Mouse (Mus musculus): ENCODE measurements at regions not wholly inside any gene's neighbourhood (a gene's known extent, or its start where the extent isn't known, plus 50 kb on each side); places are given as distances from the start of the nearest gene placed in this dataset.
A peak's percentile ranks its signal among the peaks of the same experiment; 100 is the strongest.

DNA sequence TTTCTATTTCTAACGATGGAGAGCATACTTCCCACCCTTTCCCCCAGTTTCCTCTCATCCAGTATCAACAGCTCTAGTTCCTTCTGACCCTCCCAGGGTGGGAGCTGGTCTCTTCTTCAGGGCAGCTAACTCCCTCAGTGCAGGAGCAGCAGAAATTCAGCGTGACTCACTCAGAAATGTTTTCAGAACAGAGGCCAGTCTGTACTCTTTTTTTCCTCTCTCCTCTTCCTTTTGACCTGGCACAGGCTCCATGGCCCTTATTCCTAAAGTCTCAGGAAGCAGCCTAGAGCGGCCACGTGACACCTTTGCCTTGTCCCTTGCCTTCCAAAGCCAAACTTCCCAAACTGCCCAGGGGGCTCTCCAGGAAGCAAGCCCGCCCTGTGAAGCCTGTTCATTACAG is 55.4 kb downstream of the Pja1 start:
- Histone ChIP-seq H3K27ac (ENCODE audit: low read depth, low read length) (no peak overlapping the region), H3K27me3 (replicated peaks; ENCODE audit: control insufficient read depth, insufficient read depth, low read length) (no peaks in the 10 kb centered on the region; the same call in 1 of the 2 replicates), H3K4me3 (ENCODE audit: low read depth, low read length) (no peak overlapping the region), H3K4me2 (replicated peaks; ENCODE audit: low read depth) (no peak overlapping the region), H3K9ac (ENCODE audit: low read depth, low read length) (no peak overlapping the region), H3K36me3 (ENCODE audit: control insufficient read depth, insufficient read depth) (no peaks in the 10 kb centered on the region), H3K4me1 (replicated peaks; ENCODE audit: control insufficient read depth, insufficient read depth, low read length) (no peaks in the 10 kb centered on the region), H3K9me3 (ENCODE audit: control insufficient read depth) (no peaks in the 10 kb centered on the region)
- no peak for TF ChIP-seq CTCF (IDR thresholded peaks at IDR 0.05; ENCODE audit: low read depth)
- 54% methylated on average over 5 of the region's 5 CpGs for WGBS
- no peak for ATAC-seq

DNA sequence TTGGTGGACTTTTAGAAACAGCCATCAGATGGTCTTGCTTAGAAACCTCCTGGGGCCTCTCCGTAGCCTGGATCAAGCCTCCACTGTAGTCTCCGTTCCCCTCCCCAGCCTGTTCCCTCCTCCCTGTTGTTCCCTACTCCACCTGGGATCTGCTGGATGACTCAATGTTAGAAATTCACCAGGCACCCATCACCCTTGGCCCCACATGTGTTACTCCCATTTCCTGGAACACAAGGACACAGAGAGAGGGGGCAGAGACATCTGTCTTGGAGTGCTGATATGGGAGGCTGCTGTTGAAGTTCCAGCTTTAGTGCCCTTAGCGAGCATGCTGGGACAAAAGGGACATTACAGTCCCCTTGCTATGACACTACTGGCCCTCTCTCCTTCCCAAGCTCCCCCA is 60.1 kb downstream of the Pja1 start:
- TF ChIP-seq CTCF (IDR thresholded peaks at IDR 0.05; ENCODE audit: low read depth) = no peak
- peak; percentile 78 for ATAC-seq
- 62% methylated on average over 3 of the region's 3 CpGs for WGBS

GRCm38 (mm10) chrX:99409858-99410257 is 61.2 kb downstream of the Pja1 start:
- TF ChIP-seq CTCF (IDR thresholded peaks at IDR 0.05; ENCODE audit: low read depth) = no peak
- Histone ChIP-seq H3K4me3 (ENCODE audit: low read depth, low read length) (no peak overlapping the region), H3K27me3 (replicated peaks; ENCODE audit: control insufficient read depth, insufficient read depth, low read length) (no peaks in the 10 kb centered on the region), H3K4me1 (replicated peaks; ENCODE audit: control insufficient read depth, insufficient read depth, low read length) (no peaks in the 10 kb centered on the region), H3K9ac (ENCODE audit: low read depth, low read length) (no peak overlapping the region), H3K9me3 (ENCODE audit: control insufficient read depth) (no peaks in the 10 kb centered on the region), H3K36me3 (ENCODE audit: control insufficient read depth, insufficient read depth) (no peaks in the 10 kb centered on the region), H3K4me2 (replicated peaks; ENCODE audit: low read depth) (no peak overlapping the region), H3K27ac (ENCODE audit: low read depth, low read length) (no peak overlapping the region)
- no peak for ATAC-seq
- WGBS = 69% methylated on average over 10 of the region's 10 CpGs

More for the DNA sequence above, 60.1 kb downstream of the Pja1 start:
- Histone ChIP-seq H3K4me1 (replicated peaks; ENCODE audit: control insufficient read depth, insufficient read depth, low read length) (no peaks in the 10 kb centered on the region), H3K27me3 (replicated peaks; ENCODE audit: control insufficient read depth, insufficient read depth, low read length) (no peaks in the 10 kb centered on the region; the same call in 1 of the 2 replicates), H3K4me3 (ENCODE audit: low read depth, low read length) (no peak overlapping the region), H3K36me3 (ENCODE audit: control insufficient read depth, insufficient read depth) (no peaks in the 10 kb centered on the region), H3K9ac (ENCODE audit: low read depth, low read length) (no peak overlapping the region), H3K27ac (ENCODE audit: low read depth, low read length) (no peak overlapping the region), H3K4me2 (replicated peaks; ENCODE audit: low read depth) (no peak overlapping the region), H3K9me3 (ENCODE audit: control insufficient read depth) (no peaks in the 10 kb centered on the region)

- no peak for ATAC-seq
- Histone ChIP-seq H3K4me1 (replicated peaks; ENCODE audit: control insufficient read depth, insufficient read depth, low read length) (no peaks in the 10 kb centered on the region), H3K9ac (ENCODE audit: low read depth, low read length) (no peak overlapping the region), H3K27me3 (replicated peaks; ENCODE audit: control insufficient read depth, insufficient read depth, low read length) (no peaks in the 10 kb centered on the region), H3K4me3 (ENCODE audit: low read depth, low read length) (no peak overlapping the region), H3K9me3 (ENCODE audit: control insufficient read depth) (no peaks in the 10 kb centered on the region), H3K27ac (ENCODE audit: low read depth, low read length) (no peak overlapping the region), H3K4me2 (replicated peaks; ENCODE audit: low read depth) (no peak overlapping the region), H3K36me3 (ENCODE audit: control insufficient read depth, insufficient read depth) (no peaks in the 10 kb centered on the region)
- no peak for TF ChIP-seq CTCF (IDR thresholded peaks at IDR 0.05; ENCODE audit: low read depth)
- WGBS = 74% methylated on average over 5 of the region's 5 CpGs
Measured at GRCm38 (mm10) chrX:99409331-99409730, 61.7 kb downstream of the Pja1 start.

DNA sequence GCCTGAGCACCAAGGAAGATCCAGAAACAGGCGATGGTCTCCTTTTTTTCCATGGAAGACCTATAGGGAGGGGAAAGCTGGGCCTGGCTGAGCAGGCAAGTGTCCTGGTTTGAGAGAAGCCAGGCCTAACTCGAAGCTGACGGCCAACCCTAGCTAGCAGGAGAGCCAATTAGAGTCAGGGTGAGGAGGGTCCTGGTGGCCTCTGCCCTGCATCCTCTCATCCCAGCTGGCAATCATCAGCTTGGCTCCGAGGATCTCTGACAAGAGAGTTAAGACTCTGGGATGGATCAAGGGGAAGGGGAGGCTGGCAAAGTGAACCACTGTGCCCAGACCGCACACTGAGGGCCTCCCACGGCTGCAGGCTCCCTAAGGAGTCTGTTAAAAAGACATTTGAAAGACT is 62.3 kb downstream of the Pja1 start:
- H3K9ac ChIP-seq (ENCODE audit: low read depth, low read length) = no peak overlapping the region
- H3K4me2 ChIP-seq (replicated peaks; ENCODE audit: low read depth) = no peak overlapping the region
- H3K4me3 ChIP-seq (ENCODE audit: low read depth, low read length) = no peak overlapping the region
- H3K9me3 ChIP-seq (ENCODE audit: control insufficient read depth) = no peaks in the 10 kb centered on the region
- no peak for ATAC-seq
- H3K27me3 ChIP-seq (replicated peaks; ENCODE audit: control insufficient read depth, insufficient read depth, low read length) = no peaks in the 10 kb centered on the region
- H3K27ac ChIP-seq (ENCODE audit: low read depth, low read length) = no peak overlapping the region
- no peaks in the 10 kb centered on the region for H3K36me3 ChIP-seq (ENCODE audit: control insufficient read depth, insufficient read depth)
- H3K4me1 ChIP-seq (replicated peaks; ENCODE audit: control insufficient read depth, insufficient read depth, low read length) = no peaks in the 10 kb centered on the region
- WGBS = 70% methylated on average over 6 of the region's 6 CpGs
- TF ChIP-seq CTCF (IDR thresholded peaks at IDR 0.05; ENCODE audit: low read depth) = no peak

GRCm38 (mm10) chrX:99405843-99406242 is 65.2 kb downstream of the Pja1 start:
- Histone ChIP-seq H3K4me3 (ENCODE audit: low read depth, low read length) (no peak overlapping the region), H3K9ac (ENCODE audit: low read depth, low read length) (no peak overlapping the region), H3K27me3 (replicated peaks; ENCODE audit: control insufficient read depth, insufficient read depth, low read length) (no peaks in the 10 kb centered on the region), H3K4me2 (replicated peaks; ENCODE audit: low read depth) (no peak overlapping the region), H3K9me3 (ENCODE audit: control insufficient read depth) (no peaks in the 10 kb centered on the region), H3K27ac (ENCODE audit: low read depth, low read length) (no peak overlapping the region), H3K4me1 (replicated peaks; ENCODE audit: control insufficient read depth, insufficient read depth, low read length) (no peaks in the 10 kb centered on the region), H3K36me3 (ENCODE audit: control insufficient read depth, insufficient read depth) (no peaks in the 10 kb centered on the region)
- WGBS = 45% methylated on average over 8 of the region's 8 CpGs
- no peak for TF ChIP-seq CTCF (IDR thresholded peaks at IDR 0.05; ENCODE audit: low read depth)
- no peak for ATAC-seq

DNA sequence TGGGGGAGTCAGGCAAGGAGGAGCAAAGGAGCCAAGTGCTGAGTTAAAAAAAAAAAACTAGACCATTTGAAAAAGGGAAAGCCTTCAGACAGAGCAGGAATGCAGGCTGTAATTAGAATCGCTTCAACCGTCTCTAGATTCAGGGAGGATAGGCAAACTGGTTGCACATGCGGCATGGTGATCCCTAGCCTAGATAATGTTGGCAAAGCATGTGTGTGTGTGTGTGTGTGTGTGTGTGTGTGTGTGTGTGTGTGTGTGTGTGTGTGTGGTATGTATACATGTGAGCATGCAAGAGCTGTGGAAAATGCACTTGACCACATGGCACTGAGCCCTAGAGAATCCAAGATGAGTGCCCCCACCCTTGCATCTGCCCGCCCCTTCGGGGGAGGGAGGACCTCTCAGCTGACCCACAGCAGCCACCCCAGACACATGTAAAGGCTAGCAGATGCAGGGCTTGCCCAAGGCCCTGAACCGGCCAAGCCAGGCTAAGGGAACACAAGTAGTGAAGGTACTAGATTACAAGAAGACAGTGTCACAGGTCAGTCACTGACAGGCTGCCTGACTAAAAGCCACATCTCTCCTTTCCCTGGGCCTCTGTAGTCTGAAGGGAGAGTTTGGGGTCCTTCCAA is 67.4 kb downstream of the Pja1 start:
- Histone ChIP-seq H3K9me3 (ENCODE audit: control insufficient read depth) (no peaks in the 10 kb centered on the region), H3K27me3 (replicated peaks; ENCODE audit: control insufficient read depth, insufficient read depth, low read length) (no peaks in the 10 kb centered on the region), H3K4me3 (ENCODE audit: low read depth, low read length) (no peak overlapping the region), H3K9ac (ENCODE audit: low read depth, low read length) (no peak overlapping the region), H3K36me3 (ENCODE audit: control insufficient read depth, insufficient read depth) (no peaks in the 10 kb centered on the region), H3K27ac (ENCODE audit: low read depth, low read length) (no peak overlapping the region), H3K4me2 (replicated peaks; ENCODE audit: low read depth) (no peak overlapping the region), H3K4me1 (replicated peaks; ENCODE audit: control insufficient read depth, insufficient read depth, low read length) (no peaks in the 10 kb centered on the region)
- ATAC-seq = no peak
- TF ChIP-seq CTCF (IDR thresholded peaks at IDR 0.05; ENCODE audit: low read depth) = no peak
- WGBS = 77% methylated on average over 6 of the region's 6 CpGs
